Mouse (Mus musculus): Measurements from ENCODE around the gene Fgfr2.
"Not testable (repeated sequence)": the region's sequence is repeated elsewhere in the genome, so short reads cannot be mapped to it uniquely, and the experiment has no call there.

Gene Fgfr2

DNA sequence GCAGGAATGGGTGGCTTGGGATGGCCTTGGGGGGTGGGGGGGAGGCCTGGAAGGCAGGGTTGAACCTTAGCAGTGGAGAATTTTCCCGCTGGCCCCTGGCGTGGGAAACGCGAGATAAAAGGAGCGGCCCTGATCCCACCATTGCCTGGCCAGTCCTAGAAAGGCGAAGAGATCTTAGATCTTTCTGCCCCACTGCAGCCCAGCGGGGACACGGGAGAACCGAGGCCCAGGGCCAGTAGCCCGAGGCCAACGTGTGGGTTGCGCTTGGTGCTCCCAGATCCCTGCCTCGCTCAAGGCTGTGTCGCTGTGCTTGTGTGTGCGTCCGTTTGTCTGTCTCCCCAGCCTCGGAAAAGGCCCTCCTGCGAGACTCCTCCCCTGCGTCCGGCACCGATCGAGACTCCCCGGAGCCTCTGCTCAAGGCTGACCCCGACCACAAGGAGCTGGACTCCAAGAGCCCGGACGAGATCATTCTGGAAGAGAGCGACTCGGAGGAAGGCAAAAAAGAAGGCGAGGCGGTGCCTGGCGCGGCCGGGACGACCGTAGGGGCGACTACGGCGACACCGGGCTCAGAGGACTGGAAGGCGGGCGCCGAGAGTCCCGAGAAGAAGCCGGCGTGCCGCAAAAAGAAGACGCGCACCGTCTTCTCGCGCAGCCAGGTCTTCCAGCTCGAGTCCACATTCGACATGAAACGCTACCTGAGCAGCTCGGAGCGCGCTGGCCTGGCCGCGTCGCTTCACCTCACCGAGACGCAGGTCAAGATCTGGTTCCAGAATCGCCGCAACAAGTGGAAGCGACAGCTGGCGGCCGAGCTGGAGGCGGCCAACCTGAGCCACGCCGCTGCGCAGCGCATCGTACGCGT, 1579.3 kb downstream of the Fgfr2 start:
- DNase-seq (ENCODE audit: low spot score) = no peak

- no peak for DNase-seq (ENCODE audit: low spot score)
Measured at GRCm38 (mm10) chr7:131542872-131543622, 1580.1 kb downstream of the Fgfr2 start.

DNA sequence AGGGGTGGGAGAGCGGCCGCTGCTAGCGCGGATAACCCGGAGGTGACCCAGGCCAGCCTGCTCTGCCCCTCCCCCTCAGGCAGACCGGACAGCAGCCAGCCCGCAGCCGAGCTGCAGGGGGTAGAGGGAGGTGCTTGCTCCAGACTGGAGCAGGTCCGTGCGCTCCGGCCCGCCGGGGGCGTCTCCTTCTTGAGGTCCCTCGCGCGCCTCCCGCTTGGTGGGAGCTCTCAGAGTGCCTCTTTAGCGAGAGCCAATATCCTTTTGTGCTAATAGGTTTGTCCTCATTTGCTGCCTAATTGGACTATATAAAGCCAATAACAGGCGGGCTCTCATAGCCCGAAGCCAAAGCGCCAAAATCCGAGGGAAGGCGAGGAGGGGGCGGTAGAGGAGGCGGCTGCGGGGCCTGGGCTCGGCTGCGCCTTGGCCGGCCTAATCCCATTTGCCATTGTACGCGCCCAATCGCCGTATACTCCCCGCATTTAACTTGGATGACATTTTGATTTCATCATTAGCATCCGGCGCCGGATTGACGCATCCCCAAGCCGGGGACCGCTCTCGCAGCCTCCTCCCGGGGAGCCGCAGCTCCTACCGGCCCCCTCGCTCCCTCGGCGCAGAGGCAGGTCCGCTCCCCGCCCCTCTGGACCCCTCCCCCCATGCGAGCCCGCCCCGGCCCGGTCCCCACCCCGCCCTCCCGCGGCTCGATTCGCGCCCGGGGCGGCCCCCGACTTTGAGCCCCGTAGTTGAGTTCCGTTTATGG, 1580.9 kb downstream of the Fgfr2 start, which contains the start of gene Hmx3:
Gene Hmx3 (plus strand): TSS at position 753 of the 757 bp plus-strand sequence.
- no peak for DNase-seq (ENCODE audit: low spot score)

- DNase-seq (ENCODE audit: low spot score) = no peak
Measured at GRCm38 (mm10) chr7:131541184-131542114, 1581.7 kb downstream of the Fgfr2 start.

- peak; percentile 80 for DNase-seq (ENCODE audit: low spot score)
Measured at GRCm38 (mm10) chr7:131539979-131540378, 1583.2 kb downstream of the Fgfr2 start.

DNA sequence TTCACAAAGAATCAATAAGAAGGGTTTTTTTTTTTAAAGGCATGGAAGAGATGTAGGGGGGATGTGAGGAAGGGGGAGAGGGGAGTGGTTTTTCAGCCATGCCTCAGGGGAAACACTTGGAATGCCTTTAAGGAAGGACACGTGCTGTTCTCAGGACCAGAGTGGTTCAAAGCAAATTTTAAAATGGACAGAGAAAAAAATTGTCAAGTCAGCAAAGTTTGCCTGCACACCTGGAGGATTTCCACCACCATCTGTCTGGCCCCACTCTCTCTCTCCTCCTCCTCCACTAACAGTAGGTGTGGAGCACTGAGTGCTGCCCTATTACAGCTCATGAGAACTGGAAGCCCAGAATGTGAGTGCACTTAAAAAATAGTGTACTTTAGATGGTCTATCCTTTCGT, 1619.4 kb downstream of the Fgfr2 start:
- DNase-seq (ENCODE audit: low spot score) = no peak

- no peak for DNase-seq (ENCODE audit: low spot score)
Measured at GRCm38 (mm10) chr7:131478403-131478802, 1644.7 kb downstream of the Fgfr2 start.

DNA sequence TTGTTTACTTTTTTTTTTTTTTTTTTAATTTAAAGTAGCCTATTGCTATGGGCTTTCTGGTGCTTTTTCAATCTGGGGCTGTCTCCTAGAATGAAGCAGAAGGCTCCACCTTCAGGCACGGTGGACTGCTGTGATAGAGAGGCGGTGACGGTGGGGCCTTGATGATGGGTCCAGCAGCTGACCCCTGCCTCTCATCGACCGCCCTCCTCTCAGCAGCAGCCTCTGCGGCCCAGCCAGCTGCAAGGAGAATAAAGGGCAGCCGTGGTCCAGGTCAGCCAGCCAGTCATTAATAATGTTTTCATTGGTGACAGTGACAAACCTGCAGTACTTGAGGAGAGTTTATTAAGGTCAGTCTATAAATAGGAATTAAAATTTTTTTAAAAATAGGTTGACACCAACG, 1646.0 kb downstream of the Fgfr2 start:
- no peak for DNase-seq (ENCODE audit: low spot score)

GRCm38 (mm10) chr7:131471551-131471950, 1651.6 kb downstream of the Fgfr2 start:
- no peak for DNase-seq (ENCODE audit: low spot score)

GRCm38 (mm10) chr7:131469506-131469905, 1653.6 kb downstream of the Fgfr2 start:
- DNase-seq (ENCODE audit: low spot score) = no peak

DNA sequence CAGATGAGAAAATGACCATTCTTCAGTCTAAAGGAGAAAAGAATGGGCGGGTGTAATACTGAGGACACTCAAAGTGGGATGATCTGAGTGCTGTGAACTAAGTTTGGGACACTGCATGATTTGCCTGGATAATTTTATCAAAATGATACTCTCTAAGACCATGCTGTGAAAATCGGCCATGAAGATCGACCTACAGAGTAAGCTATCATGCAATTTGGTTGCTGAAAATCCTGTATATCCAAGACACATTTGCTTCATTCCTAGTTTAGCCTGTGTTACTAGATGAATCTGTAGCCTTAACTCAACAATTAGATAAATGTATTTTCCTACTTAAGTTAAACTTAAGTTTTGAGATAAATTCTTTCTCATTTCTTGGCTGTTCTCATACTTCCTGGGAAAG, 1655.8 kb downstream of the Fgfr2 start:
- DNase-seq (ENCODE audit: low spot score) = no peak

GRCm38 (mm10) chr7:131465735-131466134, 1657.4 kb downstream of the Fgfr2 start:
- DNase-seq (ENCODE audit: low spot score) = no peak

GRCm38 (mm10) chr7:131465117-131465601, 1658.0 kb downstream of the Fgfr2 start:
- no peak for DNase-seq (ENCODE audit: low spot score)

DNA sequence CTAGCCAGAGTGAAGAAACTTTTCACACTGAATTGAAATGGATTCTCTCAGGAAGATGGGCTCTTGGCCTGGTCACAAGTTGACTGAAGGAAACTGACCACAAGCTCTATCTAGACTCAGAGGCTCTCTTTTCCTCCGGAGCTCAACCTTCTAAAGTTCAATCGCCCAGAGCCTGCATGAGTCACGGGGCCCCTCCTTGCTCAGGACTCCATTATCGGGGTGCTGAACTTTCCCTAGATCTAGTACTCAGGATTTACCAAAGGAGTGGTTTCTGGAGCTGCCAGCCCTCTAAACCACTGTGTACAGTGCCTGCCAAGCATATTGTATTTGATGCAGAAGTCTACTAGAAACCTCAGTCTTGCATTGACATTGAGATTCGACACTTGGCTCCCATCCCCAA, 1666.4 kb downstream of the Fgfr2 start:
- DNase-seq (ENCODE audit: low spot score) = no peak

GRCm38 (mm10) chr7:131437051-131437450, 1686.1 kb downstream of the Fgfr2 start:
- no peak for DNase-seq (ENCODE audit: low spot score)

DNA sequence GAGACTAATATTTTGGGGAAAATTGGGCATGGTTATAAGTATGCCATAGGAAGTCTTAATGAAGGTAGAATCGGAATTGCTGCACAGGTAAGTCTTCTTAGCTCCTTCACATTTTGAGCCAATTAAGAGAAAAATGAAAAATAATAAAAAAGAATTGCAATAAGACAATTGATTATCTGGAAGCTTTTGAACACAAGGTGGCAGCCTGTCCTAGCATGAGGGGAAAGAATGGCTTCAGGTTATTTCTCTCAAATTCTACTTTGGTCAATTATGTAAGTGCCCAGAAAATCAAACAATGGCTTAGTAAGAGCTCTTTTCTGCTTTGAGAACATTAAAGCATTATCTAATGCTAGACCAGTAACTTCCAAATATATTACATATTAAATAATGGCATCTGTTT, 1688.9 kb downstream of the Fgfr2 start:
- DNase-seq (ENCODE audit: low spot score) = no peak

- peak; percentile 26 for DNase-seq (ENCODE audit: low spot score)
Measured at GRCm38 (mm10) chr7:131432244-131432643, 1690.9 kb downstream of the Fgfr2 start.

DNA sequence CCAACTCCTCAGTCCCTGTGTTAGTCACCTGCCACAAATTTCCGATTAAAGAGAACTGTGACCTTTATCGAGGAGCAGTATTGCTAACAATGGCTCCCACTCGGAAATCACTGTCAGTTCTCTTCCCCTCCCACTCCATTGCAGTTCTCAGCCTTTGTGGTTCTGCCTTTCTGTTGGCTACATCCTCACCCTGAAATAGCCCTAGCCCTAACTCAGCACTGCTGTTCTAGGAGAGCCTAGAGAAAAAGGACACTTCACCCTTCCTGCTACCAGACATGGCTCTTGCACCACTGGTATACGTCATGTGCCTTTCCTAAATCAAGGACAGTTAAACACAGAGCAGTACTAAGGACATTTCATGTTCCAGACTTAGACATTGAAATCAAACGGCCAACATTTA, 1695.8 kb downstream of the Fgfr2 start:
- DNase-seq (ENCODE audit: low spot score) = no peak

DNA sequence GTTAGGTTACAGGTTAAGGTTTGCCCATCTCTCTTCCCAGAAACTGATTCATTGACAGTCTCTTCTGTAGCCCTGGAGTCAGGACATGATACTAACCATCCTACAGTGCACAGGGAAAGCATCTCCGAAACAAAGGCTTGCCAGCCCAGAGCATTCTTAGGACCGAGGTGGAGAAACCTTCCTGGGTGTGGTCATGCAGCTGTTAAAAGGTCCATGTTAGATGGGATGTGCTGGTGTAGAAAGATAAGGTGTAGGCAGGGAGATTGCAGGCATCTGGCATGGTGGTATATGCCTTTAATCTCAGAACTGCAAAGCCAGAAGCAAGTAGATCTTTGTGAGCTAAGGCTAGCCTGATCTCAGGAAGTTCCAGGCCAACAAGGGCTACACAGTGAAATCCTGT, 1698.2 kb downstream of the Fgfr2 start:
- no peak for DNase-seq (ENCODE audit: low spot score)

- DNase-seq (ENCODE audit: low spot score) = no peak
Measured at GRCm38 (mm10) chr7:131417605-131418004, 1705.5 kb downstream of the Fgfr2 start.

DNA sequence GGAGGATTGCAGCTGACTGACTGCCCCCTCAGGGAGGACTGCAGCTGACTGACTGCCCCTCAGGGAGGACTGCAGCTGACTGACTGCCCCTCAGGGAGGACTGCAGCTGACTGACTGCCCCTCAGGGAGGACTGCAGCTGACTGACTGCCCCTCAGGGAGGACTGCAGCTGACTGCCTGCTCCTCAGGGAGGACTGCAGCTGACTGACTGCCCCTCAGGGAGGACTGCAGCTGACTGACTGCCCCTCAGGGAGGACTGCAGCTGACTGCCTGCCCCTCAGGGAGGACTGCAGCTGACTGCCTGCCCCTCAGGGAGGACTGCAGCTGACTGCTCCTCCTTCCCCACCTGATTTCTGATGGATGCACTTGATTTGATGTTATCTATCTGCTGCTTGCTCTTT, 1706.4 kb downstream of the Fgfr2 start:
- not testable (repeated sequence) for DNase-seq (ENCODE audit: low spot score)

All from lung, postnatal 25 days (tissue).